Mouse (Mus musculus) thymus, adult 2 months (tissue): ENCODE measurements at regions not wholly inside any gene's neighbourhood (a gene's known extent, or its start where the extent isn't known, plus 50 kb on each side); places are given as distances from the start of the nearest gene placed in this dataset.

ENCODE experiments used
- DNase-seq: peaks from one replicate; pipeline ENCODE4 v3.0.0; 2021
- H3K27ac ChIP-seq: fragments of 200-500 bp; 2 replicates; pipeline ENCODE4 v1.5.1; 2012; ENCODE audit warnings: low read length, control low read depth; ENCODE audit not compliant: control insufficient read depth, insufficient read depth
- H3K27me3 ChIP-seq: fragments of 200-500 bp; 2 replicates; pipeline ENCODE4 v1.6.1; 2012; ENCODE audit warnings: mild to moderate bottlenecking, low read length, moderate library complexity, mixed read lengths; ENCODE audit not compliant: control insufficient read depth, insufficient read depth
- H3K36me3 ChIP-seq: fragments of 200-500 bp; 2 replicates; pipeline ENCODE4 v1.6.1; 2012; ENCODE audit warnings: mild to moderate bottlenecking, low read length, moderate library complexity; ENCODE audit not compliant: control insufficient read depth, insufficient read depth
- H3K4me1 ChIP-seq: fragments of 200-500 bp; replicated peaks from 2 replicates; pipeline ENCODE4 v1.6.1; 2012; ENCODE audit warnings: low read length; ENCODE audit not compliant: control insufficient read depth, insufficient read depth
- H3K4me3 ChIP-seq: fragments of 200-500 bp; 2 replicates; pipeline ENCODE4 v1.5.1; 2012; ENCODE audit warnings: mild to moderate bottlenecking, low read length, control low read depth, moderate library complexity; ENCODE audit not compliant: control insufficient read depth, insufficient read depth
- CTCF ChIP-seq: fragments of 200-500 bp; IDR thresholded peaks from 2 replicates; pipeline ENCODE4 v1.5.1; 2012; ENCODE audit warnings: mild to moderate bottlenecking, control low read depth, low read length, moderate library complexity, borderline replicate concordance; ENCODE audit not compliant: control insufficient read depth, poor library complexity, insufficient read depth; ENCODE audit errors: extremely low read depth
- POLR2A ChIP-seq: fragments of 200-500 bp; IDR thresholded peaks from 2 replicates; pipeline ENCODE4 v1.6.1; 2012; ENCODE audit warnings: mild to moderate bottlenecking, low read length, control low read depth, moderate library complexity; ENCODE audit not compliant: control insufficient read depth, poor library complexity, insufficient read depth; ENCODE audit errors: extremely low read depth
- WGBS: fragments of 180-500 bp; shearing (Covaris S2); methylation state at CpG from one replicate; pipeline ENCODE4 v1.1.7; 2018; 5-methylcytosine and 5-hydroxymethylcytosine counted together

- Histone ChIP-seq H3K4me3 (no peak overlapping the region), H3K4me1 (peaks cover 10% of the 10 kb centered on the region; the same call in 1 of the 2 replicates), H3K36me3 (no peaks in the 10 kb centered on the region), H3K27ac (no peak overlapping the region), H3K27me3 (no peaks in the 10 kb centered on the region)
- WGBS, result 97% methylated on average over 10 of the region's 10 CpGs
- no peak for DNase-seq
- TF ChIP-seq CTCF (no peak), POLR2A (no peak)
Observed at GRCm38 (mm10) chr11:79805981-79806415, 156.2 kb downstream of the Utp6 start.

DNA sequence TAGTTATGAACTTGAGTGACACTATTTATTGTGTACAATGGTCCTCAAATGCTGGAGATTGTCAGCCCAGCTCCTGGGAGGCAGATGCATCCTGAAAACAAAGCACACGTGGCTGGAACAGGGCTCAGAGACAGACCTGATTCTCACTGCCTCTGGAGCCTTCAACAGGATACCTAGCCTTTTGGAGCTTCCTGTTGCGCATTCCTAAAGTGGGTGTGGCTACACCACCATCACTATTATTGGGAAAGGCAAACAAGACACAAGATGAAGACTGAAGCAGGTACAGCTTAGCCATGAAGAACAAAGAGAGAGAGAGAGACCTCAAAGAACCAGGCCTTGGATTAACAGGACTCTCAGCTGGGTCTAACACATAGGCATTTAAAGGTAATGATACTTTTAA lies 158.2 kb downstream of the Utp6 start:
- TF ChIP-seq CTCF (no peak), POLR2A (no peak)
- no peaks in the 10 kb centered on the region for H3K36me3 ChIP-seq
- DNase-seq, result no peak
- H3K4me3 ChIP-seq, result no peak overlapping the region
- H3K27ac ChIP-seq, result no peak overlapping the region
- H3K4me1 ChIP-seq, result peaks cover 10% of the 10 kb centered on the region; the same call in 1 of the 2 replicates
- H3K27me3 ChIP-seq, result no peaks in the 10 kb centered on the region
- 82% methylated on average over 2 of the region's 2 CpGs for WGBS

DNA sequence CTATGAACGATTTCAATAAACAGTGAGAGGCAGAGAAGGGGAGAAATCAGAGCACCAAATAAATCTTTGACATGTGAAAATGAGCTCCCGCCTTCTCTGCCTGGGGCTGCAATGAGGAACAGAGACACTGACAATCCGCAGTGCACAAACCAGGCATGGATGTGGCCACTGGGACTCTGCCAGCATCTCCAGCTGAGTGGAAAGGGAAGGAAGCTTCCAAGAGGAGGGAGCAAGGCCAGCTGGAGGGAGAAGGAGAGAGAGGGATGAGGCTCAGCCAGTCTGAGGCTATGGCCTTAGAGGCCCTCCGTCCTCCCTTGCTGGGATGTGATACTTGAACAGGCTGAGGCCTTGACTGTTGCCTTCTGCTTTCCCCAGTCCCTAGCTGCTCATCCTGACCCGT lies 159.2 kb downstream of the Utp6 start:
- Histone ChIP-seq H3K4me1 (peaks cover 10% of the 10 kb centered on the region; the same call in 1 of the 2 replicates), H3K27ac (no peak overlapping the region), H3K27me3 (no peaks in the 10 kb centered on the region), H3K36me3 (no peaks in the 10 kb centered on the region), H3K4me3 (no peak overlapping the region)
- no peak for DNase-seq
- TF ChIP-seq CTCF (no peak), POLR2A (no peak)
- WGBS, result 90% methylated on average over 5 of the region's 5 CpGs

DNA sequence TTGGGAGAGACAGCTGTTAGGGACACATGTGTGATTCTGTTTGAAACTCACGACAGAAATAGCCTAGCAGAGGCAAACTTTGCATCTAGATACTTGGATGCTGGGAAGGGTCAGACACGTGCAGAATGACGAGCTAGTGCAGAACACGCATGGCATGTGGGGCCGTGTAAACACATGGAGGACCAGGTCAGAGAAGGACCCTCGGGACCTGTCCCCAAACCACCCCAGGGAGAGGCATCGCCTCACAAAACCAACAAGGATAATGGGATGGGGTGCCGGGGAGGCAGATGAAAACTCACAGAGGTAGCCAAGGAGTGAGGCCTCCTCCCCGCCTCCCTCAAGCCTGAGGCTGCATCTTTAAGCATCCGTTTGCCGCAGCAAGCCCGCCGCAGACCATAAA lies 159.6 kb downstream of the Utp6 start:
- Histone ChIP-seq H3K4me3 (no peak overlapping the region), H3K4me1 (peaks cover 10% of the 10 kb centered on the region; the same call in 1 of the 2 replicates), H3K36me3 (no peaks in the 10 kb centered on the region), H3K27me3 (no peaks in the 10 kb centered on the region), H3K27ac (no peak overlapping the region)
- 96% methylated on average over 13 of the region's 13 CpGs for WGBS
- DNase-seq, result no peak
- TF ChIP-seq CTCF, result no peak
- no peak for TF ChIP-seq POLR2A

DNA sequence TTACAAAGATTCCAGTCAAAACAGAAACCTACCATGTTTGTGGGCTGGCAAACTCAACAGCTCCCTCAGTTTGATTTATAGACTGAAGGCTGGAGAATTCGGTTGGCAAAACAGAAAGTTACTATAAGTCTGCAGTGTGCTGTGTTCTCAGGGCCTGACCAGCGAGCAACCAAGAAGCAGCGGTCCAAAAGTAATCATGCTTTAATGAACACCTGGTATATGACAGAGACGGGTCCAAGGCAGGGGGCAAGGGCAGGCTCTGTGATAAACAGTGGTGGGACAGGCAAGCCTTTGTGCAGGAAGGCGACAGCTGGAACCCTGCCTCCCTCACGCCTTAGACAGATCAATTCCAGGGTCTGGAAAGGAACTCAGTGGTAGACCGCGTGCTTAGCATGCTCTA lies 161.9 kb downstream of the Utp6 start:
- 62% methylated on average over 8 of the region's 8 CpGs for WGBS
- no peak for TF ChIP-seq CTCF
- TF ChIP-seq POLR2A, result no peak
- Histone ChIP-seq H3K4me3 (no peak overlapping the region), H3K4me1 (no peaks in the 10 kb centered on the region), H3K27me3 (no peaks in the 10 kb centered on the region), H3K36me3 (no peaks in the 10 kb centered on the region), H3K27ac (no peak overlapping the region)
- DNase-seq, result no peak

DNA sequence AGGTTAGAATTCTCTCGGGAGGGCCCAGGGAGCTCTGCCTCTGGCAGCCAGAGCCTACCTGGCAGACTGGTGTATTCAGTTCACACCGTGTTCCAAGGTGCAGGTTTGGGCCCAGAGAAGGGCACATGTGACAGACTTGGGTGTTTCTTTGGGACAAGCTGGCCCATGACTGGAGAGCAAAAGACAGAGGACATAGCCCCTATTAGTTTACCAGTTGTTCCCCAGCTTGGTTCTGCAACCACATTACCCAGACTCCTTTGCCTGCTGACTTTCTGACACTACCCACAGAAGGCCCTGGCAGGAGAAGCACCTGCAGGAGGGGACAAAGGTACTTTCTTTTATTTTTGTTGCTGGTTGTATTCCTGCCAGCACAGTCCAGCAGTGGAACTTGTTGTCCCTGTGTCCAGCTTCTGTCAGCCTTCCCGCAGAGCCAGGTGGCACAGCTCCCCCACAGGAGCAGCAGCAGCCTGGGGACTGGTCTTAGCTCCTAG lies 173.9 kb downstream of the Utp6 start:
- no peak overlapping the region for H3K27ac ChIP-seq
- WGBS, result 89% methylated on average over 3 of the region's 3 CpGs
- H3K4me3 ChIP-seq, result no peak overlapping the region
- H3K4me1 ChIP-seq, result peaks cover 8% of the 10 kb centered on the region
- no peaks in the 10 kb centered on the region for H3K36me3 ChIP-seq
- no peaks in the 10 kb centered on the region for H3K27me3 ChIP-seq
- TF ChIP-seq POLR2A (no peak), CTCF (no peak)
- DNase-seq, result no peak

- Histone ChIP-seq H3K27ac (no peak overlapping the region), H3K36me3 (no peaks in the 10 kb centered on the region), H3K27me3 (no peaks in the 10 kb centered on the region), H3K4me3 (no peak overlapping the region), H3K4me1 (peaks cover 8% of the 10 kb centered on the region)
- no peak for DNase-seq
- no peak for TF ChIP-seq CTCF
- no peak for TF ChIP-seq POLR2A
- 100% methylated on average over 1 of the region's 1 CpGs for WGBS
Observed at GRCm38 (mm10) chr11:79787766-79788165, 174.4 kb downstream of the Utp6 start.
